Mouse (Mus musculus) splenic B cell, adult 2 months (primary cell): ENCODE data around the gene Thtpa.

Experiments used
- DNase-seq: peaks from one replicate; pipeline ENCODE4 v3.0.0-alpha.2; 2011; ENCODE audit warnings: low read depth, low spot score
- H3K27me3 ChIP-seq: 2 replicates; pipeline ENCODE4 v1.6.1; 2012; ENCODE audit warnings: mild to moderate bottlenecking, low read length, moderate library complexity, mixed read lengths; ENCODE audit not compliant: control insufficient read depth, poor library complexity, insufficient read depth, severe bottlenecking
- H3K36me3 ChIP-seq: 2 replicates; pipeline ENCODE4 v1.6.1; 2012; ENCODE audit warnings: mild to moderate bottlenecking, low read length, moderate library complexity, mixed read lengths; ENCODE audit not compliant: control insufficient read depth, poor library complexity, insufficient read depth, severe bottlenecking

Gene Thtpa

DNA sequence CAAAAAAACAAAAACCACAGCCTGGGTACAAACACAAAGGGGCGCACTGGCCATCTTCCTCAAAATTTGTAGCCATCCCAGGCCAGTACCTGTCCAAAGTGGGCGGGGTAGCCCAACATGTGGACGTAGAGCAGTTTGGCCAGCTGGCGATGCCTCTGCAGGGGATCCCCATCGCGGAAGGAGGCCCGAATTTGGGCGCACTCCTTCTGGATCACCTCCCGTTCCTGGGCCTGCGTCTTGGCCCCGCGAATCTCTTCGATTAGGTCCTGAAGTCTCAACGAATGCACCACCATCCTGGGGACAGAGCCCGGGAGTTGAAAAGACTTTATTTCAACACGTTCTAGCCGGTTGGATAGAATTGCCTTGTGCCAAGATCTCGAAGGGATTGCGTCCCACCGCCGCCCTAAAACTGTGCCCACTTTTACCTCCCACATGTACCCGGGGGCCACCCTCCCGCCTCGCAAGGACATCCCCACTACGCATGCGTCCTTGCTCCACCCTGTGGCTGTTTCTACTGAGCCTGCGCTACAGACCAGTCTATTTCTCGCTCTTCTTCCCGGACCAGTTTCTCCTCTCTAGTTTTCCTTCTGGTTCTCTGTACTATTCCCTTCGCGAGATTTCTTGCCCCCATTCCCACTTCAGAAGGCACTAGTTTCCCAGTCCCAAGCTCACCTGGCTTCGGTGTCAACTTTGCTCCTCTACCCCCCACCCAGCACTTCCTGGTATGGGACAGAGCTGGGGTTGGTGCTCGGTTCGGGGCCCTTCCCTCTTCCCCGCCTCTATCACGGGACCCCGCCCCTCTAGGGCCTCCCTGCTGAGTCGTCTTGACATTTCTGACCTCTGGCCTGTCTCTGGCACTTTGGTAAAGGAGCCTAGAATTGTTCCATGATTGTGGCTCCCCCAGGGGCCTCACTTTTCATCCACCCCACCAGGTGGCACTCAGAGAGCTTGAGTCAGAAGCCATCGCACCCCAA, 11.5 kb downstream of the Thtpa start, which contains the start of gene Ap1g2:
Gene Ap1g2 (minus strand): TSS at position 758 of the 974 bp plus-strand sequence.
- peak; percentile 86 for DNase-seq
- Histone ChIP-seq H3K27me3 (no peaks in the 10 kb centered on the region), H3K36me3 (peaks cover 2% of the 10 kb centered on the region)

DNA sequence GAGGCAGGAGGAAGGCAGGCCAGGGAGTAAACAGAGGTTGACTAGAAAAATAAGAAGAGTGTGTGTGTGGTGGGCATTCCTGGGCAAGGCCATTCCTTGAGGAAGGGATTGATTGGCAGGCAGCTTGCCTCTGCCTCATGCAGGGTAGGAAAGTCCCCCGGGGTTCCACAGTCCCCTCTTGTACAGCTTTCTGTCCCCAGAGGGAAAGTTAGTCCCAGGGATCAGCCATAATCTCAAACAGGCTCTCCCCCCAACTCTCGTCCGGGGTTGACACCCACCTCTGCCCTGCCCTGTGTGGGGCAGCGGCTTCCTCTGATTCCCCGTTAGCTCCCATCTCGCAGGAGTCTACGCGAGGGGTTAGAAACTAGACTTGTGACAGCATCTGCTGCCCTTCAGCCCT, 12.4 kb downstream of the Thtpa start:
- DNase-seq: no peak
- Histone ChIP-seq H3K27me3 (no peaks in the 10 kb centered on the region), H3K36me3 (peaks cover 1% of the 10 kb centered on the region)

DNA sequence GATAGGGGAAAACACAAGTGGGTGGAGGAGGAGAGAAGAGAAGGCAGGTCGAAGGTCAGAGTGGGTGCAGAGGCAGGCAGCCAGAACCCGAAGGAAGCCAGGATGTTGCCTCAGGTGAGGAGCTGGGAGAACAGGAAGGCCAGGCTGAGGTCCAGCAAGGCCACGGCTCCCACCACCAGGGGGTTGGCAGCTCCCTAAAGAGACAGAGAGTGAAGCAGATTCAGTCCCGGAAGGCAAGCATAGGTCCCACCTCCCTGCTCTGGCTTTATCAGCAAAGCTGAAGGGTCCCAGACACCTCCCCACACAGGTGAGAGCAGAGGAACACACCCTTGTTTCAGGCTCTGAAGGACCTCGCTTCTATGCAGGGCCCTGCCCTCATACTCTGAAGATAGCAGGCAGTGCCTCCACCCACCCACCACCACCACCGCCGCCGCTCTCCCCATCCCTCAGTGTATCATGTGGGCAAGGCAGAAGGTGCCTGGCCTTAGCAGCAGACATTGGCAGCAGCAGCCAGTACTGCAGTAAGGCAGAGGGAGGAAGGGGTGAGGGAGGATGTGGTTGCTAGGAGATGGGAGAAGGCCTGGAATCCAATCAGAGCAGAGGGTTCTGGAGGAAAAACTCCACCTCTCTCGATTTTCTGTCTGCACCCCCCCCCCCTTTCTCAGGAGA, 13.8 kb downstream of the Thtpa start:
- DNase-seq: no peak
- no peaks in the 10 kb centered on the region for H3K36me3 ChIP-seq
- no peaks in the 10 kb centered on the region for H3K27me3 ChIP-seq

DNA sequence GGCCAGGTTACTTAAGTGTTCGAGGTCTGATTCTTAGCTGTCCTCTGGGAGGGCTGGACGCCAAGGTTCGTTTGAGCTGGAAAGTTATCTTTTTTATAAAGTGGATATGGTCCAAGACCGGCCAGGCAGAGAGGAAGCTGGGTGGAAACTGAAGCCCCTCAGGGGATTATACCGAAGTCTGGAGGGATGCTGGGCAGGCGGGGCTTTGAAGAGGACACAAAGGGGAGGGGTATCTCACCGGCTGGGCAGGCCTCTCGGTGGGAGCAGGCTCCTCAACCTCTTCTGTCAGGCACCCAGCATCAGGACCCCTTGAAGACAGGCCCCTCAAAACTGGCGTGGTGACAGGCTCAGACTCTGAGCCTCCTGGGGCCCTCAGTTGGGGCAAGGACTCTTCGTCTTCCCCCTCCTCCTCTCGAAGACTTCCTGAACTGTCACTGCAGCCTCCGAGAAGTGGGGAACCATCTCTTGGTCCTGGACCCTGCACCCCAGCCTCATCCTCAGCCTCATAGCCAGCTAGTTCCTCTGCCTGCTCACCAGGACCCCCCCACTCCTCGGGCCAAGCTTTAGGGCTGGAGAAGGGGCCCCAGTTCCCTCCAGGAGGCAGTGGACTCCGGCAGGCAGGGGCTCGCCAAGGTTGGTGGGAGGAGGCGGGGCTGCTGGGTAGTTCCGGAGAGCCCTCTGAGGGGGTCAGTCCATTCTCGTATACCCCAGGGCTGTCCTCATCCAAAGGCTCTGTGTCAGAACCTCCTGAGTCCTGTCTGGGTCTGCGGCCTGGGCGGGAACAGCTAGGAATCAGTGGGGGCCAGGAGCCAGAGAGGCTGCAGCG, 14.7 kb downstream of the Thtpa start:
- no peak for DNase-seq
- H3K36me3 ChIP-seq: no peaks in the 10 kb centered on the region
- H3K27me3 ChIP-seq: no peaks in the 10 kb centered on the region

DNA sequence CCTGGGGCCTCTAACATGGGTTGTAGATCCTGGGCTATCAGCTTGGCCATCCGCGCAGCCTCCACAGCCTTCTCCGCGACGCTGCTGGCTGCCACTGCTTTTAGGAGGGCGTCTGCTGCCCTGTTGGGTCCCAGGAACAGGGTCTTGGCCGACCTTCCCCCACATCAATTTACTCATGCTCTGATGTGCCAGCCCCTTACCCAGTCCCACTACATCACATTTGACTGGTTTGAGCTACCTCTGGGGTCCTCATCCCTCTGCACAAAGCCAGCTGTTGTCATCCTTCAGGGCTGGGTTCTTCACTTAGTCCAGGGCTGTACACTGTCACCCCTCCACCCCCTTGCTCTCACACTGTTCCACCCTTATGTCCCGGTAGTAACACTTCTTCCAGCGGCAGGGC, 15.5 kb downstream of the Thtpa start:
- no peaks in the 10 kb centered on the region for H3K27me3 ChIP-seq
- DNase-seq: no peak
- H3K36me3 ChIP-seq: no peaks in the 10 kb centered on the region

DNA sequence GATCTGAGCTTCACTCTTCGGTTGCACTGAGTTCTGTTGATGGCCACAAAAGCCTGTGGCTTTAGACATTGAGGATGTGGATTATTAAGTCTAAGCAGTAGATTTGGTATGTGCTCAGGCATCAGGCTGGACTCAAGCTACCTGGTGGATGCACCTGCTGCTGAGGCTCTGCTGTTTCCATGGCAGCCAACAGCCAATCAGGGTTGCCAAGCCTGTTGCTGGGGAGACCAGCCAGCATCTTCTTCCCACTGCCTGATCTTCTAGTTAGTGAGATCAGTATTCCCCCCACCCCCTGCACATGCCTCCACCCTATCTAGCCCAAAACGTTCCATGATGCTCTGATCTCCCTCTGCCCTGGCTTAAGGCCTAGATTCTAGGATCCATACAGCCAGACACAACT, 17.1 kb downstream of the Thtpa start:
- DNase-seq: no peak
- H3K27me3 ChIP-seq: peaks cover 2% of the 10 kb centered on the region; the same call in 1 of the 2 replicates
- H3K36me3 ChIP-seq: no peaks in the 10 kb centered on the region

DNA sequence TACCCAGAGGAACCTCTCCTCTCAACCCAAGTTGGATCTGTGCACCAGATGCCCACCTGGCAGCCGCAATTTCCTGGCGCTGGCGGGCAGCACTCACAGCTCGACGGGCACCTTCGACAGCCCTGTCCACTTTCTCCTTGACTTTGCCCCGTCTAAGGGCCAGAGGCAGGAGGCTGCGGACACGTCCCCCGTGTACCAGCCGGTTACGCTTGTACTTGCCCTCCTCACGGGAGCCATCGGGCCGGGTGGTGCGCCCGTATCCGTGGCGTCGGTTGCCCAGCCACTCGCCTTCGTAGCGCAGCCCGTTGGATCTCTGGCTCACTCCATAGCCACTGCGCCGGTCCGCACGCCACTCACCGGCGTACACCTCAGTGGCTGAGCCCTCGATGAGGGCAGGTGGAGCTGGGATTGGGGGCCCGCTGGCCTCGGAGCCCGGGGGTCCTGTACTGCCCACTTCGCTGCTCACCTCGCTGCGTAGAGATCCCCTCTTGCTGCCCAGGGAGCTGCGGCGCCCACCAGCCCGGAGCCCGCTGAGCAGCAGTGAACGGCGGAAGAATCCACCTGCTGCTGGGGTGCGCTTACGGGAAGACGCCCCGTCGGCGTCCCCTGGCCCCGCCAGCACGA, 18.9 kb downstream of the Thtpa start:
- Histone ChIP-seq H3K36me3 (no peaks in the 10 kb centered on the region), H3K27me3 (peaks cover 2% of the 10 kb centered on the region; the same call in 1 of the 2 replicates)
- DNase-seq: no peak

DNA sequence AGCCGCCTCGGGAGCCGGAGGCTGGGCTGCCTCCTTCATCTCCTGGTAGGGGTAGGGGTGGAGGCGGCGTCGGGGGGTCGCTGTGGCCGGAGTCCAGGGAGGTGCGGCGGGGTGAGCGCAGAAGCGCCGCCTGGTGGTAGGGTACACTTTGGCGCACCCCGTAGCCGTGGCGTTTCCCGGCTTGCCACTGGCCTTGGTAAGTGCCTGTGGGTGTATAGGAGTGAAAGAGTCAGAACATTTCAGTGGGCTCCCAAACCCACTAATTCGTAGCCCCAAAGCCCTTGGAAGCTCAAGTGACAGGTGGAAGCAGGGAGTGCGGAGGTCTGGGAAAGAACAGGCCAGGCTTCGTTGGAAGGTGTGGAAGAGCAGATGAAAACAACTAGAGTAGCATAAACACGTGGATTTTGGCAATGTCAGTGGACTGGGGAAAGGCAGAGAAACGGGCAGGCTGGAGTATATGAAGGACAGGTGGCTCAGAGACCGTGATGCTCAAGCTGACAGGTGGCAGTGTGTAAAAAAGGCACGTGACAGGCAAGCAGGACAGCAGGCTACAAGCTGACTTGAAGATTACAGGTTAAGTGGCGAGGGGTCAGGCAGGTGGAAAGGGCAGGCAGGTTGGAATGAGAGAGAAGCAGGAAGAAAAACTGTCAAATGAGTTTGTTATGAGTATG, 19.5 kb downstream of the Thtpa start:
- Histone ChIP-seq H3K27me3 (peaks cover 2% of the 10 kb centered on the region; the same call in 1 of the 2 replicates), H3K36me3 (no peaks in the 10 kb centered on the region)
- peak; percentile 46 for DNase-seq

DNA sequence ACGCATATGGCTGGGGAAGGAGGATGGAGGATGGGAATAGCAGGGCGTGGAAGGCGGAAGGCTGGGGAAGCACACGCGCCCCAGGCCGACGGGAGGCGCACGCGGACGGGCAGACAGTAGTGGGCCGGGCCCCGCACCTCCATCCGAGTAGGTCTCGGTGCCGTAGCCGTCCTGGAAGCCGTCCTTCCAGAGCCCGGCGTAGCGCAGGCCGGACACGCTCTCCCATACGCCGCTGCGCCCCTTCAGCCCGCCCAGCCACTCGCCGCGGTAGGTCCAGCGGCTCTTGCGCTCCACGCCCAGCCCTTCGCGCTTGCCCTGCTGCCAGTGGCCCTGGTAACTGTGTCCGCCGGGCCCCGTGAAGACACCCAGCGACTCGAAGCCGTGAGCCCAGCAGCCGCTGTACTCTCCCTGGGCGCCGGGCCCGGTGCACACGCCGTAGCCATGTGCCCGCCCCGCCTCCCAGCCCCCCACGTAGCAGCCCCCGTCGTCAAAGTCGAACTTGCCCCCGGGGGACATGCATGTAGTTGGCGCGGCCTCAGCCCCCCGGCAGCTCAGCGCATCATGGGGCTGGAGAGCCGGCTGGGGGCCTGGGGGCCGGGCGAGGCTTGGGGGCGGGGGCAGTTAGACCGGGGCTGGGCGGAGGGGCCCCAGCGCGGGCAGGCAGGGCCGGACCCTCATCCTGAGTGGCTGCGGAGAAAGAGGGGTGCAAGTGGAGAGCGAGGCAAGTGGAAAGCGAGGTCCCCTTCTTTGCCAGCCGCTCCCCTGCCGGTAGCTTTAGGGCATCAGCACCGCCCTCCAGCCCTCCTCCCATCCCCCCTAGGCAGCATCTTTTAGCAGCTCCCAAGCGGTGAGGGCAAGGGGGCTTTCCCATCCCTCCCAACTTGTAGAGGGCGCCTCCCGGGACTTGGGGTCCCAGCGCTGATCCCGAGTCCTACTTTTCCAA, 20.4 kb downstream of the Thtpa start:
- Histone ChIP-seq H3K36me3 (no peaks in the 10 kb centered on the region), H3K27me3 (peaks cover 2% of the 10 kb centered on the region; the same call in 1 of the 2 replicates)
- peak; percentile 37 for DNase-seq

DNA sequence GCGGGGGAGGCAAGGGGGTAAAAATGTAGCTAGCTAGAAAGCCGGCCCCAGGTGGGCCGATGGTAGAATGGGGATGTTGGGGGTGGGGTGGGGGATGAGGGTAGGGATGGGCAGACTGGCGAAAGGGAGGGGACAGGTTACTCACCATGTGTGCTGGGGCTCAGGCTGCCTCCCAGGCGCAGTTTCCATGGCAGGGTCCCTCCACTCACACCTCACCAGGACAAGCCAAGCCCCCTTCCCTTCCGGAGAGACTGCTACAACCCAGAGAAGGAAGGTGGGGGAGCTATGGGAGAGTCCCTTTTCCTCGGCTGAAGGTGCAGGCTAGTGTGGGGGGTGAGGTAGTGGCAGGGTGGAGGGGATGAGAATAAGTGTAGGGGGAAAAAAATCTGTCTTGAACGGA, 21.3 kb downstream of the Thtpa start:
- no peak for DNase-seq
- Histone ChIP-seq H3K27me3 (peaks cover 2% of the 10 kb centered on the region; the same call in 1 of the 2 replicates), H3K36me3 (no peaks in the 10 kb centered on the region)

DNA sequence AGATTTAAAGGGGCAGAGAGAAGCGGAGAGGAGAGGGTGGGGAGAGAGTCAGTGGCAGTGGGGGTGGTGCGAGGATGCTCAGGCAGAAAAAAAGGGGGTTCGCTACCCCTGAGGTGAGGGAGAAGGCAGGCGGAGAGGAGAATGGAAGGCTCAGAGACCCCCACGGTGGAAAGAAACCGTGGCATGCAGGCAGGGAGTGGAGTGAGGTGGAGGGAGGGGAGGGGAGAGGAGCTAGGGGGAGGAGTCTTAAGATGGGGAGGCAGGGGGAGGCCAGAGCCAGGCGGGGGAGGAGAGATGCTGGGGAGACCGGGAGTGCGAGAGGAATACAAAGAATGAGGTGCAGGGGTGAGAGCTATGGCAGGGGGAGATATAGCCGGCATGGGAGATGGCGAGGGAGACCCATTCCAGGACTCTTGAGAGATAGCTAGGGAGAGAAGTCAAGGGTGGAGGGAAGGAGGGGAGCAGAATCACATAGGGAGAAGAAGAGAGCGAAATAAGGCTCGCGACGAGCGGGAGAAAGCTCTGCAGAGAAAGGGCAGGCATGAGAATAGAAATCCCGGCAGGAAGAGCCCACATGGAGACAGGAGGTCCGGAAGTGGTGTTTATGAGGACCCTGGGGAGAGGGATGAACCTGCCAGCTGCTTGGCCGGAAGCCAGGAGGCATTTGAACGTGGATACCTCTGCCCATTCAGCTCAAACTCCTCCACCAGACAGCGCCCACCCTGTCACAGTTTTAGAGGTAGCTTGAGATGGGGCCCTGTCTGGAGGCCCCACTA, 22.0 kb downstream of the Thtpa start, which contains the start of gene Jph4:
Gene Jph4 (minus strand): TSS at position 511 of the 776 bp plus-strand sequence.
- DNase-seq: no peak
- H3K36me3 ChIP-seq: no peaks in the 10 kb centered on the region
- H3K27me3 ChIP-seq: peaks cover 2% of the 10 kb centered on the region; the same call in 1 of the 2 replicates

DNA sequence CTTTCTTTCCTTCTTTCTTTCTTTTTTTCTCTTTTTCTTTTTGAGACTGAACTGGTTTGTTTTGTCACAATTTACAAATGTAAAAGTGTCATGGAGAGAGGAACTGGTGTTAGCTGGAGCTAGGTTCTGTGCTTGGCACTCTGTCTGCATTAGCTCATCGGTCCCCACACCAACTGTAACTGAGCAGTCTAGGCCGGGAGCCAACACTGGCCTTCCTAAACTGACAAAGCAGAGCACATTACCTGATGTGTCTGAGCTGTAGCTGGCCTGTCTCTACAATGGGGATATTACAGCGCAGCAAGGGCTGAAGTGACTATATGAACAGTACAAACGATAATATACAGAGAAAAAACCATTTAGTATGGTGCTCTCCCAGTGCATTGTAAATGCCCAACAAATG, 24.3 kb downstream of the Thtpa start:
- peaks cover 2% of the 10 kb centered on the region; the same call in 1 of the 2 replicates for H3K27me3 ChIP-seq
- no peak for DNase-seq
- no peaks in the 10 kb centered on the region for H3K36me3 ChIP-seq
